Mouse (Mus musculus): Measurements from ENCODE around the gene Ddx39b. TPM values are rescaled to one million over a fixed set of nuclear protein-coding genes. Genes with fewer than 3 reads are reported as not detected.
A peak's percentile ranks its signal among the peaks of the same experiment; 100 is the strongest.
"Not testable (repeated sequence)": the region's sequence is repeated elsewhere in the genome, so short reads cannot be mapped to it uniquely, and the experiment has no call there.

Gene Ddx39b
- polyA plus RNA-seq, 1 experiment from 2014 or later: 672 TPM

- H3K36me3 ChIP-seq (ENCODE audit: control insufficient read depth, insufficient read depth, low read length): peaks cover 11% of the 10 kb centered on the region
- ATAC-seq (ENCODE audit: insufficient read depth, low FRiP score, low TSS enrichment) (no peak), DNase-seq (ENCODE audit: low spot score) (no peak)
- H3K4me2 ChIP-seq (ENCODE audit: low read depth): no peak overlapping the region
- H3K4me1 ChIP-seq (ENCODE audit: control insufficient read depth, insufficient read depth, low read length): no peaks in the 10 kb centered on the region
- no peaks in the 10 kb centered on the region for H3K9me3 ChIP-seq (ENCODE audit: control insufficient read depth, low read length)
- no peak overlapping the region for H3K9ac ChIP-seq (ENCODE audit: low read length)
- H3K4me3 ChIP-seq (ENCODE audit: low read depth, low read length): no peak overlapping the region
- H3K27me3 ChIP-seq (ENCODE audit: control insufficient read depth, insufficient read depth, low read length): no peaks in the 10 kb centered on the region
- no peak overlapping the region for H3K27ac ChIP-seq (ENCODE audit: low read depth, low read length)
- 89% methylated on average over 5 of the region's 5 CpGs for WGBS
Measured at GRCm38 (mm10) chr17:35225456-35225855, 16.1 kb upstream of the Ddx39b start.

GRCm38 (mm10) chr17:35226561-35227046 is 14.9 kb upstream of the Ddx39b start:
- Histone ChIP-seq H3K36me3 (ENCODE audit: control insufficient read depth, insufficient read depth, low read length) (peaks cover 9% of the 10 kb centered on the region; the same call in 1 of the 2 replicates), H3K9ac (ENCODE audit: low read length) (no peak overlapping the region)
- WGBS: 88% methylated on average over 14 of the region's 14 CpGs

DNA sequence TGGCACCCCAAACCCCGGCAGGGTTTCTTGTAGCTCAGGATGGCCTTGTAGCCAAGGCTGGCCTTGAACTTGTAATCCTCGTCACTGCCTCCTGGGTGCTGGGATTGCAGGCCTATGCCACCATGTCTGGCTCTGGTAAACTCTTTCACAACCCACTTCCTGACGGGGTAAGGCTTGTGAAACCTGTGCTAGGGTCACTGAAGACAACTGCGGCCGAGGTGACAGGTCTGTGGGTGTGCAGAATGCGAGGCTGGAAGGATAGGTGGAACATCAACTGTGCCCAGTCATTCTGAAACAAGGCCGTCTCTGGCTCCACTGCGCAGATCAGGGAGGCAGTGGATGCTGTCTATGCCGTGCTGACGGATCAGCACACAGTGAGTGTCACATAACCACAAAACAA is 10.5 kb upstream of the Ddx39b start:
- Histone ChIP-seq H3K27me3 (ENCODE audit: control insufficient read depth, insufficient read depth, low read length) (no peaks in the 10 kb centered on the region), H3K4me2 (ENCODE audit: low read depth) (no peak overlapping the region), H3K9me3 (ENCODE audit: control insufficient read depth, low read length) (no peaks in the 10 kb centered on the region), H3K4me3 (ENCODE audit: low read depth, low read length) (no peak overlapping the region), H3K27ac (ENCODE audit: low read depth, low read length) (no peak overlapping the region), H3K9ac (ENCODE audit: low read length) (no peak overlapping the region), H3K36me3 (ENCODE audit: control insufficient read depth, insufficient read depth, low read length) (peaks cover 9% of the 10 kb centered on the region; the same call in 1 of the 2 replicates), H3K4me1 (ENCODE audit: control insufficient read depth, insufficient read depth, low read length) (no peaks in the 10 kb centered on the region; the same call in none of the 2 replicates)
- DNase-seq (ENCODE audit: low spot score) (no peak), ATAC-seq (ENCODE audit: insufficient read depth, low FRiP score, low TSS enrichment) (no peak)
- 91% methylated on average over 10 of the region's 10 CpGs for WGBS

More at GRCm38 (mm10) chr17:35226561-35227046, 14.9 kb upstream of the Ddx39b start:
- DNase-seq (ENCODE audit: low spot score) (no peak), ATAC-seq (ENCODE audit: insufficient read depth, low FRiP score, low TSS enrichment) (no peak)
- no peaks in the 10 kb centered on the region for H3K9me3 ChIP-seq (ENCODE audit: control insufficient read depth, low read length)
- H3K4me1 ChIP-seq (ENCODE audit: control insufficient read depth, insufficient read depth, low read length): no peaks in the 10 kb centered on the region
- no peaks in the 10 kb centered on the region for H3K27me3 ChIP-seq (ENCODE audit: control insufficient read depth, insufficient read depth, low read length)
- H3K27ac ChIP-seq (ENCODE audit: low read depth, low read length): no peak overlapping the region
- H3K4me2 ChIP-seq (ENCODE audit: low read depth): no peak overlapping the region
- no peak overlapping the region for H3K4me3 ChIP-seq (ENCODE audit: low read depth, low read length)

- Histone ChIP-seq H3K9me3 (ENCODE audit: control insufficient read depth, low read length) (no peaks in the 10 kb centered on the region), H3K27ac (ENCODE audit: low read depth, low read length) (no peak overlapping the region), H3K27me3 (ENCODE audit: control insufficient read depth, insufficient read depth, low read length) (no peaks in the 10 kb centered on the region), H3K36me3 (ENCODE audit: control insufficient read depth, insufficient read depth, low read length) (peaks cover 9% of the 10 kb centered on the region; the same call in 1 of the 2 replicates), H3K4me3 (ENCODE audit: low read depth, low read length) (no peak overlapping the region), H3K4me1 (ENCODE audit: control insufficient read depth, insufficient read depth, low read length) (peaks cover 3% of the 10 kb centered on the region), H3K9ac (ENCODE audit: low read length) (no peak overlapping the region), H3K4me2 (ENCODE audit: low read depth) (no peak overlapping the region)
- WGBS: 17% methylated on average over 12 of the region's 12 CpGs
- peak; percentile 87 for DNase-seq (ENCODE audit: low spot score)
- ATAC-seq (ENCODE audit: insufficient read depth, low FRiP score, low TSS enrichment): no peak
Measured at GRCm38 (mm10) chr17:35232043-35232442, 9.5 kb upstream of the Ddx39b start.

DNA sequence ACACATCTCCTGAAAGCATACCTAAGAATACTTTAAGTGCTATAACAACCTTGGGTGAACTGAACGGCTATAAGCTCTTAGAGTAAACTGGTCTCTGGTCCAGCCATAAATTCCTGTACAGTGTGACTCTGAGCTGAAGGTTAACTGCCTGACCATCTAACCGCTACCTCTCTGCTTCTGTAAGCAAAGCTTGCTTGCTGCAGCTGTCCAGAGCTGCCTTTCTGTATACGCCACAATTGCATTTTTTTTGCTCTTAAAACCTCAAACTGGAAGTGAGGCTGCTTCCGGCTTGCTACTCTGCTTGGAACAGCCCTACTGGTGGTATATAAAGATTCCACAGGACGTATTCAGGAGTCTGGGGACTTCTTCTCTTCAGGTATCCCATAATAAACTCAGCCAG is 8.9 kb upstream of the Ddx39b start:
- Histone ChIP-seq H3K4me1 (ENCODE audit: control insufficient read depth, insufficient read depth, low read length) (peaks cover 3% of the 10 kb centered on the region), H3K4me2 (ENCODE audit: low read depth) (no peak overlapping the region), H3K9me3 (ENCODE audit: control insufficient read depth, low read length) (no peaks in the 10 kb centered on the region), H3K36me3 (ENCODE audit: control insufficient read depth, insufficient read depth, low read length) (peaks cover 9% of the 10 kb centered on the region; the same call in 1 of the 2 replicates), H3K27me3 (ENCODE audit: control insufficient read depth, insufficient read depth, low read length) (no peaks in the 10 kb centered on the region), H3K9ac (ENCODE audit: low read length) (no peak overlapping the region), H3K27ac (ENCODE audit: low read depth, low read length) (no peak overlapping the region), H3K4me3 (ENCODE audit: low read depth, low read length) (no peak overlapping the region)
- DNase-seq (ENCODE audit: low spot score): no peak
- WGBS: 91% methylated on average over 5 of the region's 5 CpGs
- ATAC-seq (ENCODE audit: insufficient read depth, low FRiP score, low TSS enrichment): no peak

DNA sequence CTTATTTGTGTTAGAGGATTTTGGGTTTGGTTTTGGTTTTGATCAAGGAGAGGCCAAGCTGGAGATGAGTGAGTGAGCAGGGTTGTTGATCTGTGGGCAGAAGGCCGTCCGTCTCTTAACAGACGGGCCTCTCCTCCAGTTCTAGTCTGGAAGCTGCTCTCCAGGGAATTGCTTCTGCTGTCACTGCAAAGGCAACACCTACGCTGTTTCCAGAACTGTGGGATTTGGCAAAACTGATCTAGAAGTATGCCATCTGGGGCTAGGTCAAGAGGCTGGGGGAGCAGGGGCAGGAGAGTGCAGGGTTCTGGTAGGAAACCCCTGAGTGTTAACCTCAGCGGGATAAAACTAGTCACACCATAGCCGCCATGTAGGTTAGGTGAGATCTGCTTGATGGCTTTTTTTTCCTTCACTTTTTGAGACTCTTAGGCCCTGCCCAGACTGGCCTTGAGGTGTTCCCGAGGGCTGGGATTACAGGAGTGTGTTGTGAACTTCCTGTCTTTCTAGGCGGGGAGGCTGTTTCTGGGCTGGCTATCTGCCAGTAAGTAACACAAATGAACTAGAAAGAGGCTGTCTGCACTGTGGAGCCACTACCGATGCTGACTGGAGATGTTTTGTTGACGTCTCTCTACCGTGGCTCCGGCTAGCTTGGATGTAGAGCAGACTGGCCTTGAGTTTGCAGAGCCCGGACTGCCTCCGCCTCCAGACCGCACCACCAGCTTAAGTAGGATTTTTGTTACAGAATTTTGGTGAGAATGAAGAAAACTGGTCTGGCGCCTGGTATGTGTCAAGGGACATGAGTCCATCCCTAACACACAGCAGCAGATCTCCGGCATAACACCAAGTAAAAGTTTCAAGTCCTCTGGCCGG is 8.2 kb upstream of the Ddx39b start, which contains the start of gene Atp6v1g2:
Gene Atp6v1g2 (plus strand): TSS at position 547 of the 867 bp plus-strand sequence.
- ATAC-seq (ENCODE audit: insufficient read depth, low FRiP score, low TSS enrichment) (no peak), DNase-seq (ENCODE audit: low spot score) (no peak)
- WGBS: 90% methylated on average over 18 of the region's 18 CpGs
- Histone ChIP-seq H3K4me3 (ENCODE audit: low read depth, low read length) (peak within 1 kb of the TSS; percentile 64; the same call in 1 of the 2 replicates), H3K27ac (ENCODE audit: low read depth, low read length) (no peak within 1 kb of the TSS), H3K4me1 (ENCODE audit: control insufficient read depth, insufficient read depth, low read length) (peaks cover 3% of the 10 kb centered on the region), H3K4me2 (ENCODE audit: low read depth) (peak within 1 kb of the TSS; percentile 90), H3K9ac (ENCODE audit: low read length) (no peak within 1 kb of the TSS; the same call in 1 of the 2 replicates), H3K27me3 (ENCODE audit: control insufficient read depth, insufficient read depth, low read length) (no peaks in the 10 kb centered on the region), H3K9me3 (ENCODE audit: control insufficient read depth, low read length) (no peaks in the 10 kb centered on the region), H3K36me3 (ENCODE audit: control insufficient read depth, insufficient read depth, low read length) (peaks cover 9% of the 10 kb centered on the region; the same call in 1 of the 2 replicates)

DNA sequence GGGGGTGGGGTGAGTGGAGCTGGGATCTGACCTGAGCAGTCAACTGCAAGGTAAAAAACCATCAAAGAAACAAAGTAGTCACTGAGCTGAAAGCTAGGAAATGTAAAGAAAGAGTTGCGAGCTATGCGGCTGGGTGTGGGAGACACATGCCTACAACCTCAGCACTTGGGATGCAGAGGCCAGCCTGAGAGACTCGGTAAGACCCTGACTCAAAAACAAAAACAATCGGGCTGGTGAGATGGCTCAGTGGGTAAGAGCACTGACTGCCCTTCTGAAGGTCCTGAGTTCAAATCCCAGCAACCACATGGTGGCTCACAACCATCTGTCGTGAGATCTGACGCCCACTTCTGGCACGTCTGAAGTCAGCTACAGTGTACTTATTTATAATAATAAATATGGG is 7.5 kb upstream of the Ddx39b start:
- not testable (repeated sequence) for H3K4me2 ChIP-seq (ENCODE audit: low read depth); H3K9ac ChIP-seq (ENCODE audit: low read length); DNase-seq (ENCODE audit: low spot score); H3K27me3 ChIP-seq (ENCODE audit: control insufficient read depth, insufficient read depth, low read length); ATAC-seq (ENCODE audit: insufficient read depth, low FRiP score, low TSS enrichment); H3K4me1 ChIP-seq (ENCODE audit: control insufficient read depth, insufficient read depth, low read length); H3K9me3 ChIP-seq (ENCODE audit: control insufficient read depth, low read length); H3K27ac ChIP-seq (ENCODE audit: low read depth, low read length); H3K36me3 ChIP-seq (ENCODE audit: control insufficient read depth, insufficient read depth, low read length)
- 0 out of 2 replicates have a peak overlapping the region, but pooled peaks have one; percentile 64 for H3K4me3 ChIP-seq (ENCODE audit: low read depth, low read length)
- WGBS: 92% methylated on average over 7 of the region's 7 CpGs

- Histone ChIP-seq H3K27ac (ENCODE audit: low read depth, low read length) (peak overlapping the region; percentile 91), H3K9ac (ENCODE audit: low read length) (peak overlapping the region; percentile 89), H3K4me2 (ENCODE audit: low read depth) (peak overlapping the region; percentile 90), H3K4me3 (ENCODE audit: low read depth, low read length) (peak overlapping the region; percentile 64), H3K4me1 (ENCODE audit: control insufficient read depth, insufficient read depth, low read length) (peaks cover 3% of the 10 kb centered on the region), H3K36me3 (ENCODE audit: control insufficient read depth, insufficient read depth, low read length) (peaks cover 3% of the 10 kb centered on the region; the same call in 1 of the 2 replicates), H3K9me3 (ENCODE audit: control insufficient read depth, low read length) (no peaks in the 10 kb centered on the region), H3K27me3 (ENCODE audit: control insufficient read depth, insufficient read depth, low read length) (no peaks in the 10 kb centered on the region)
- ATAC-seq (ENCODE audit: insufficient read depth, low FRiP score, low TSS enrichment) (no peak), DNase-seq (ENCODE audit: low spot score) (peak; percentile 65)
- WGBS: 5% methylated on average over 31 of the region's 31 CpGs
Measured at GRCm38 (mm10) chr17:35234903-35235302, 6.6 kb upstream of the Ddx39b start.
